Mouse (Mus musculus) kidney, postnatal 10 days (tissue): ENCODE data around the gene Olfr193.
"Not testable (repeated sequence)": the region's sequence is repeated elsewhere in the genome, so short reads cannot be mapped to it uniquely, and the experiment has no call there.

Experiments
- DNase-seq: peaks from one replicate; pipeline ENCODE4 v3.0.0; 2021; ENCODE audit warnings: mixed read lengths

Olfr193 gene

DNA sequence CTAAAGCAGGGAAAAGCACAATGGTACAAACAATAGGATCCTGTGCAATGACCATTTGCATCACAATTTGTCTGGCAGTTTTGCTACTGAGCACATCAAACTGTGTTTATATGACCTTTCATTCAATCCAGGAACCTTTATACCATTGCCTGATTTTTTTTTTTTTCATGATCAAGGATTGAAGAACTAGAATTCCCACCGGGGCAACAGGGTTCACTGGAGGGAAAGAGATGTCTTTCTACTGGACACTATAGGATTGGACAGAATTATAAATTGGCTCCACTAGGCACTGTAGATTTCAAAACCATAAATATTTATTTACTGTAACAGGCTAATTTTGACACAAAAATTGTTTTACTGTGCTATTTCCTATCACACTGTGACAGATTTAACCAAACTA lies at the start of gene Olfr193:
Gene Olfr193 (minus strand): TSS at position 101 of the 400 bp plus-strand sequence.
- DNase-seq = no peak

DNA sequence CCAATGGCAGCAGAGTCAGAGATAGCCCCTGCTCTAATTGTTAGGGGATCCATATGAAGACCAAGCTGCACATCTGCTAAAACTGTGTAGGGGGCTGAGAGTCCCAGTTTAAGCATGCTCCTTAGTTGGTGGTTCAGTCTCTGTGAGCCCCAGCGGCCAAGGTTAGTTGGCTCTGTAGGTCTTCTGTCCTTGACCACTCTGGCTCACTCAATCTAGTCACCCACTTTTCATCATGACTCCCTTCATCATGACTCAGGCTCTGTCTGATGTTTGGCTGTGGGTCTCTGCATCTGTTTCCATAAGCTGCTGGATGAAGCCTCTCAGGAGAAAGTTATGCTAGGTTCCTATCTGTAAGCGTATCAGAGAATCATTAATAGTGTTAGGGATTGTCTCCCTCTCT lies 40.3 kb upstream of the Olfr193 start:
- DNase-seq = no peak

DNA sequence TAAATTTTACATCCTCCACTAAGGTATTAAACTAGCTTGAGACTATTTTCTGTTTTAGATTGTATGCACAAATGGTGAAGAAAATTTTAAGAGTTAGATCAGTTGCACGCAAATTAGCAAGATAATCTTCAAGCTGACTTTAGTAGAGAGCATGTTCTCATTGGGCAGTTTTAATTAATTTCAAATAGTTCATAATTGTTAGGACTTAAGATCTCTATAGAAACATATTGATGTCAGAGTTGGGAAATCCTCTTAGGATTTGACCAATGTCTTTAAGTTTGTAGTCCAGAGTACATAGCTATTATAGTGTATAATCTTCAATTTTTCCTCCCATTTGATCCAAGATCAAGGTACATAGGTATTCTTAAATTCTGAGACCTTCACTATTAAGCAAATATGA lies 35.1 kb upstream of the Olfr193 start, which contains the start of gene Olfr195:
Gene Olfr195 (plus strand): TSS at position 301 of the 400 bp plus-strand sequence.
- no peak for DNase-seq

DNA sequence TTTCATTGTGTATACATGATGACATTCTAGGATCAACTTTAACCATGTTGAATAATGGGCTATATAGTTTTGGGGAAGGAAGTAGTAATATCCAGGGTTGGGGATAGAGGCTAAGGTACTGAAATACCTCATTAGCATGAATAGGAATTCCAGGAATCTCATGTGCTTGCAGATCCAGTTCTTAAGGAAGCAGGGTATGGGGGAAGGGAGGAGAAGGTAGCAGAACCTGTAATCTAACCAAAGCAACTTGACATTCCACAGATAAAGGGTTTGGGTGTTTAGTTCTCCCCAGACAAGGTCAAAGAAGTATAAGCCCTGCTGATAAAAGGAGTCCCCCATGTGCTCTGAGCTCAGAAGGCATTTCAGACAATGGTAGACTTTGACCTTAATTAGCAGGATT lies 29.4 kb upstream of the Olfr193 start:
- no peak for DNase-seq

DNA sequence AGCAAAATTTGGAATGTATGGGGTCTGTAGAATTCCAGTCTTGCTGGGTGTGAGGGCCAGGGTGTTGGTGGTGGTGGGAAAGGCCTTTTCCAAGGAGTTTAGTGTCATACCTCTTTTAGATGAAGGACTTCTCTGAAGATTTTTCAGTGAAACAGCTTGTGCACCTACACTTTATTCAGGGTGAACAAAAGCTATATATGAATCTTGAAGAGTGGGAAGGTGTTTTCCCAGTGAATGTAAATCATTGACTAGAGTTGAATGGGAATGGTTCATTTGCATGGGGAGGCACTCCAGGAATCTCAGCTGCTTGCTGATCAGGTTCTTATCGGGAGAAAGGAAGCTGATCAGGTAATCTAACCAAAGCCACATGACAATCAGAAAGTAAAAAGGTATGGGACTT lies 19.1 kb upstream of the Olfr193 start:
- no peak for DNase-seq

DNA sequence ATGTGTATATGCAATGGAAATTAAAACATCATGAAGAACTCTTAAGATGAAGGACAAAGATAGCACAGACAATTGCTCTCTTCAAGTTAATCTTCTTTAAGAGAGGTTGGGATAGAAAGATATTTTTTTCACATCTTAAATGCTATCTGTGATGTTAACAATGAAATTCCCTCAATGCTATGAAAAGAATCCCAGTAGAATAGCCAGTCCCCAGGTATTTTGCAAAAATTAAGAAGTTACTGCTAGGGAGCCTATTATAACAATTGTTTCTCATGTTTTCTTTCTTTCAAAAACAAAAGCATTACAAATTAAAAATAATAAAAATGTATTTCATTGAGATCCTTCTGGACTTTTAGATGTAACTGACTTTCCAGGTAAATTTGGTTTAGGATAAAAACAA lies 9.3 kb upstream of the Olfr193 start, which contains the start of gene Olfr194:
Gene Olfr194 (minus strand): TSS at position 101 of the 400 bp plus-strand sequence.
- DNase-seq = no peak

DNA sequence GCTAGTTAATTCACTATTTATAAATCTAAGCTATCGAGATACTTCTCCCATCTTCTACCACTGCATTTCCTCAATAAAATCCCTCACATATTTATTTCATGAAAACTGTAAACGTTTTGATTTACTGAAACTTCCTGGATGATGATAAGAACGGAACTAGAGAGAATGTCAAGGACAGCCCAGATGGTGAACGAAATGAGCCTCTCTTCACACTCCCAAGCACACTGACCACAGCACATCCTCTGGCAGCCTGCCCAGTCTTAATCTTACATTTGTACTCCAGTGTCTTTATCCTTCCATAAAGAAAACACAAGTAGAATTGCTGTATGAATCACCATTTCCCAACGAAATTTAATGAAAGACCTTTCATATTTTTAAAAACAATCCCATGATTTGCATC lies 3.2 kb downstream of the Olfr193 start:
- DNase-seq = not testable (repeated sequence)

DNA sequence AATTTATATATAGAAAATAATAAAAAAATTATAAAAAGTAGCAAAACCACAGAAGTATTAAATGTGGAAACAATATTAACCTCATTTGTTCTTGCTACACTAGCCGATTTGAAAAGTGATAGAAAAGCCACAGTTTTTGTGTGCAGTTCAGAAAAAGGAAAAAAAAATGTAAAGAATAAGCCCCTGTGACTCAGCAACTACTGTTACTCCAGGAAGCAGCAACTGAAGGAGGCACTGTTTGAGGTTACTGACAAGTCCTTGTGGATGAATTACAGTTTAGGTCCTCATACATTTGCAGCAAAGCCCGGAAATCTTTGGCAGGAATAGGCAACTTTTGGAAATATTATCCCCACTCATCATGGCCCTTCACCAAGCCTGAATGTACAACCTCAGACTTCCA lies 6.4 kb downstream of the Olfr193 start:
- DNase-seq = no peak

DNA sequence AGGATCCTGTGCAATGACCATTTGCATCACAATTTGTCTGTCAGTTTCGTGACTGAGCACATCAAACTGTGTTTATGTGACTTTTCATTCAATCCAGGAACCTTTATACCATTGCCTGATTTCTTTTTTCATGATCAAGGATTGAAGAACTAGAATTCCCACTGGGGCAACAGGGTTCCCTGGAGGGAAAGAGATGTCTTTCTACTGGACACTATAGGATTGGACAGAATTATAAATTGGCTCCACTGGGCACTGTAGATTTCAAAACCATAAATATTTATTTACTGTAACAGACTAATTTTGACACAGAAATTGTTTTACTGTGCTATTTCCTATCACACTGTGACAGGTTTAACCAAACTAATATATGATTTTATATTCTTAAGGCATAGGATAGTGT lies 22.0 kb downstream of the Olfr193 start, which contains the start of gene Olfr191:
Gene Olfr191 (minus strand): TSS at position 101 of the 400 bp plus-strand sequence.
- DNase-seq = not testable (repeated sequence)

DNA sequence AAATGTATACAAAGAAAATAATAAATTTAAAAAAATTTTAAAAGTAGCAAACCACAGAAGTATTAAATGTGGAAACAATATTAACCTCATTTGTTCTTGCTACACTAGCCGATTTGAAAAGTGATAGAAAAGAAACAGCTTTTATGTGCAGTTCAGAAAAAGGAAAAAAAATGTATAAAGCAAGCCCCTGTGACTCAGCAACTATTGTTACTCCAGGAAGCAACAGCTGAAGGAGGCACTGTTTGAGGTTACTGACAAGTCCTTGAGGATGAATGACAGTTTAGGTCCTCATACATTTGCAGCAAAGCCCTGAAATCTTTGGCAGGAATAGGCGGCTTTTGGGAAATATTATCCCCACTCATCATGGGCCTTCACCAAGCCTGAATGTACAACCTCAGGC lies 30.6 kb downstream of the Olfr193 start:
- not testable (repeated sequence) for DNase-seq

DNA sequence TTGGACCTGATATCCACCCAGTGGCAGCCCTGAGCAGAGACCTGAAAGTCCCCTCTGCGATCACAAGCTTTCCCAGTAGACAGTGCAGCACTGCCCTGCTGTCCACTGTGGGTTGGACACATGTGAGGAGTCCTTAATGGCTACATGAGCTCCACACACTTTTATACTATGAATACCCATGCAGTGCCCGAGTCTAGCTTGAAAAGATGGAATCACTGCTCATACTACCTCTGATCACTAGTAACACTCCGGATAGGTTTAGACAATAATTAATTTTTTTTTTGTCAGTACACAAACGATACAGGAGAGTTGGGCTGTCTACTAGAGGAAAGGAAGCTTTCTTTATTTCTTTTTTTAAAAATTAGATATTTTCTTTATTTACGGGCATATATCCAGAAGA lies 33.8 kb downstream of the Olfr193 start, which contains the start of gene Olfr190:
Gene Olfr190 (minus strand): TSS at position 101 of the 400 bp plus-strand sequence.
- no peak for DNase-seq

DNA sequence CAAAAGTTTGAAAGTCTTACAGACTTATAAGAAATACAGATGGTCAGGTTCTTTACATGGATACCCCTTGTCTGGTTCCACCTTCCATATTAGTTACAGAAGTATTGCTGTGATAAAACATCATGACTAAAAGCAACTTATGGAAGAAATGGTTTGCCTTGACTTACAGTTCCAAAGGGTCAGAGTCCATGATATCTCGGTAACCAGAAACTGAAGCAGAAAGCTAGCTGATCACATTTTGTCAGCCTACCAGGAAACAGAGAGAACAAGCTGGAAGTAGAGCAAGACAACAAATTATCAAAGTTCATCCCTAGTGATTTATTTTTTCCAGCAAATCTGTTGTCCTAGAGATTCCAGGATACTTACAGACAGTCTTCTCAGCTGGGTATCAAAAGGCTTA lies 38.2 kb downstream of the Olfr193 start:
- DNase-seq = no peak

DNA sequence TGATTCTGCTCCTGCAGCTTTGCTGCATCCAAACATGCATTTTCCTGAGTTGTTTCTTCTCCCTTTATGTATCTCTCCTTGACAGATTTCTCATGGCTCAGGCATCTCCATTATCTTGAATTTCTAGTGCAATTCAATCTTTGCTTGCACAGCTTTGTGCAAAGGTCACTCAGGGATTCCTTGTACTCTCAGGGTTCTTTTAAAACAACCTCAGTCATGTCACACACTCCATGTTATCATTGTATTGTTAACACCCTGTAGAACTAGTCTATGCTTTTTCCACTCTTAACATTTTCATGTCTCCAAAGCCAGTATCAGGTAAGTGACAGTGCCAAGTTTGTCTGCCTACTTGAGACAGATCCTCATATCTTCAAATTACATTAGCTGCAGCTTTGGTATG lies 39.9 kb downstream of the Olfr193 start:
- DNase-seq = no peak

DNA sequence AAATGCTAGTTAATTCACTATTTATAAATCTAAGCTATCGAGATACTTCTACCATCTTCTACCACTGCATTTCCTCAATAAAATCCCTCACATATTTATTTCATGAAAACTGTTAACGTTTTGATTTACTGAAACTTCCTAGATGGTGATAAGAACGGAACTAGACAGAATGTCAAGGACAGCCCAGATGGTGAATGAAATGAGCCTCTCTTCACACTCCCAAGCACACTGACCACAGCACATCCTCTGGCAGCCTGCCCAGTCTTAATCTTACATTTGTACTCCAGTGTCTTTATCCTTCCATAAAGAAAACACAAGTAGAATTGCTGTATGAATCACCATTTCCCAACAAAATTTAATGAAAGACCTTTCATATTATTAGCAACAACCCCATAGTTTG lies 49.3 kb downstream of the Olfr193 start:
- not testable (repeated sequence) for DNase-seq
